Mouse (Mus musculus): Measurements from ENCODE around the gene Ankrd13a. TPM values are rescaled to one million over a fixed set of nuclear protein-coding genes. Genes with fewer than 3 reads are reported as not detected.
A peak's percentile ranks its signal among the peaks of the same experiment; 100 is the strongest.

Ankrd13a gene
- total and polyA plus RNA-seq, 3 experiments = 110 to 184 (median 180) TPM

DNA sequence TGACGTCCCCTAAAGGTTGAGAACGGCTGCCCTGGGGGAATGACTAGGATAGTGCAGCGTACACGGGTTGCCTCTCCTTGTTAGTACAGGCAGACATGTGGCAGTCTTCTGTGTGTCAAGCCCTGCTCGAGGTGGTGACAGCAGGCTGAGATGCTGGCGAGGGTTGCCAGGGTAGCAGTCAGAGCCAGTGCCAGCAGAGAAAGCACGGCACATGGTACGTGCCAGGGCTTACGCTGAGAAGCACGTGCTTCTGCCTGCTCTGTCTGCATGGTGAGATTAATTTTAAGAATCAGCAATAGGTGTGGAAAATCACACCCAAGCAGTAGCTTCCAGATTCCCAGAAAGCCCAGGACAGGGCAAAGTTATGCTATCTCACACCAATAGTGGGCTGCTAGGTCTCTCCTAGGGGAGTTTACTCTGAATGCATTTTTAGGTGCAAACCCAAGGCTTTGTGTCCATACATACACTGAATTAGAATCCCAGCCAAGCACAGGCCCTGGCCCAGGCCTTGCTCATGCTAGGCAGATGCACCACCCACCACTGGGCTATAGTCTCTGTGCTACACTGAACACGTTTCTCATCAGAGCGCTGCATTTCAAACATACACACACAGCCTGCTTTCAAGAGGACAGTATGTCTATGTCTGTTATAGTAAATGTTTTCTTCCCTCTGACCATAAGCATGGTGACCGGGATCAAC lies 31.3 kb upstream of the Ankrd13a start:
- H3K4me1 ChIP-seq (ENCODE audit: control insufficient read depth in 1 of 2, insufficient read depth in 2 of 2, low read length in 2 of 2) = no peaks in the 10 kb centered on the region
- peaks cover 0 to 18% of the 10 kb centered on the region in 2 experiments; a peak in 3 of 4 replicates for H3K36me3 ChIP-seq (ENCODE audit: control insufficient read depth in 1 of 2, insufficient read depth in 2 of 2, low read length in 2 of 2)
- H3K27me3 ChIP-seq (ENCODE audit: control insufficient read depth in 1 of 2, insufficient read depth in 2 of 2, low read length in 2 of 2) = no peaks in the 10 kb centered on the region
- no peak for DNase-seq (ENCODE audit: low read depth, low spot score)
- no peak overlapping the region for H3K27ac ChIP-seq (ENCODE audit: control insufficient read depth, low read depth, low read length)
- no peak overlapping the region for H3K4me3 ChIP-seq (ENCODE audit: control insufficient read depth in 1 of 2, insufficient read depth in 1 of 2, low read depth in 2 of 2, low read length in 2 of 2)
- H3K9ac ChIP-seq (ENCODE audit: control insufficient read depth, low read depth, low read length, poor library complexity, severe bottlenecking) = no peak overlapping the region
- TF ChIP-seq SMC3 (IDR thresholded peaks at IDR 0.05; ENCODE audit: low read depth, low read length) (no peak), ZMIZ1 (IDR thresholded peaks at IDR 0.05; ENCODE audit: low read depth, low read length) (no peak), USF2 (IDR thresholded peaks at IDR 0.05; ENCODE audit: borderline replicate concordance in 1 of 2, insufficient read depth in 1 of 2, low read depth in 1 of 2, low read length in 2 of 2) (no peak), NRF1 (IDR thresholded peaks at IDR 0.05; ENCODE audit: insufficient read depth, low read depth, low read length, poor library complexity, severe bottlenecking) (no peak), GATA1 (IDR thresholded peaks at IDR 0.05; ENCODE audit: low read depth, low read length) (no peak)
- no peaks in the 10 kb centered on the region for H3K79me2 ChIP-seq (ENCODE audit: control insufficient read depth, insufficient read depth, low read length, poor library complexity)
- no peaks in the 10 kb centered on the region for H3K9me3 ChIP-seq (replicated peaks; ENCODE audit: insufficient read depth, low read length)

DNA sequence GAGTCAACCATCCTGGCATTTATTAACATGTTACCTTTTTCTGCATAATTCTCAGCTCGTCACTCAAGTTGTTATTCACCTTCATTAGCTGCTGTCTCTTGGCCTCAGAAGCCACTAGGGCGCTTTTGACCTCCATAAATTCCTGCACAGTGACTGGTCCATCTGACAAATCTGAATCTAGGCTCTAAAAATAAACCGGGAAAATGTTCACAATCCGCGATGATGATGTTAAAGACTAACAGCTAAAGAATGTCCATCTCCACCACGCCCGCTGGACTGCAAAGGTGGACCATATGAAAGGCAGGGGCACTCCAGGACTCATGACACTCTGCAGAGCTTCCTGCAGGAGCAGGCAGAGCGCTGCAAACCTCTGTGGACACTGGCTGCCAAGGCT lies 30.8 kb upstream of the Ankrd13a start:
- no peaks in the 10 kb centered on the region for H3K79me2 ChIP-seq (ENCODE audit: control insufficient read depth, insufficient read depth, low read length, poor library complexity)
- H3K27me3 ChIP-seq (ENCODE audit: control insufficient read depth in 1 of 2, insufficient read depth in 2 of 2, low read length in 2 of 2) = no peaks in the 10 kb centered on the region
- H3K4me3 ChIP-seq (ENCODE audit: control insufficient read depth in 1 of 2, insufficient read depth in 1 of 2, low read depth in 2 of 2, low read length in 2 of 2) = no peak overlapping the region
- H3K27ac ChIP-seq (ENCODE audit: control insufficient read depth, low read depth, low read length) = no peak overlapping the region
- no peak overlapping the region for H3K9ac ChIP-seq (ENCODE audit: control insufficient read depth, low read depth, low read length, poor library complexity, severe bottlenecking)
- no peaks in the 10 kb centered on the region for H3K4me1 ChIP-seq (ENCODE audit: control insufficient read depth in 1 of 2, insufficient read depth in 2 of 2, low read length in 2 of 2)
- TF ChIP-seq POLR2AphosphoS5 (IDR thresholded peaks at IDR 0.05; ENCODE audit: borderline replicate concordance, low read depth, low read length) = no peak
- TF ChIP-seq RCOR1 (IDR thresholded peaks at IDR 0.05; ENCODE audit: low read depth, low read length) = no peak
- H3K9me3 ChIP-seq (replicated peaks; ENCODE audit: insufficient read depth, low read length) = no peaks in the 10 kb centered on the region
- H3K36me3 ChIP-seq (ENCODE audit: control insufficient read depth in 1 of 2, insufficient read depth in 2 of 2, low read length in 2 of 2) = peaks cover 0 to 18% of the 10 kb centered on the region in 2 experiments; a peak in 3 of 4 replicates
- DNase-seq (ENCODE audit: low read depth, low spot score) = no peak

- peak; percentile 78 for DNase-seq (ENCODE audit: low read depth, low spot score)
- no peaks in the 10 kb centered on the region for H3K27me3 ChIP-seq (ENCODE audit: control insufficient read depth in 1 of 2, insufficient read depth in 2 of 2, low read length in 2 of 2)
- H3K27ac ChIP-seq (ENCODE audit: control insufficient read depth, low read depth, low read length) = no peak overlapping the region
- H3K36me3 ChIP-seq (ENCODE audit: control insufficient read depth in 1 of 2, insufficient read depth in 2 of 2, low read length in 2 of 2) = peaks cover 0 to 15% of the 10 kb centered on the region in 2 experiments; a peak in 3 of 4 replicates
- H3K9me3 ChIP-seq (replicated peaks; ENCODE audit: insufficient read depth, low read length) = no peaks in the 10 kb centered on the region
- TF ChIP-seq POLR2AphosphoS2 (IDR thresholded peaks at IDR 0.05; ENCODE audit: low read length) (no peak), GABPA (IDR thresholded peaks at IDR 0.05; ENCODE audit: low read depth, low read length) (no peak), RCOR1 (IDR thresholded peaks at IDR 0.05; ENCODE audit: low read depth, low read length) (no peak), SIN3A (IDR thresholded peaks at IDR 0.05; ENCODE audit: low read length) (no peak), E2F4 (IDR thresholded peaks at IDR 0.05; ENCODE audit: borderline replicate concordance, low read depth, low read length) (no peak), GATA1 (IDR thresholded peaks at IDR 0.05; ENCODE audit: low read depth, low read length) (no peak), ZNF384 (IDR thresholded peaks at IDR 0.05; ENCODE audit: low read depth, low read length) (no peak), TAL1 (IDR thresholded peaks at IDR 0.05; ENCODE audit: low read length) (no peak), MEF2A (IDR thresholded peaks at IDR 0.05; ENCODE audit: extremely low read depth, insufficient replicate concordance, low read depth, low read length, poor library complexity, severe bottlenecking) (no peak)
- H3K4me3 ChIP-seq (ENCODE audit: control insufficient read depth in 1 of 2, insufficient read depth in 1 of 2, low read depth in 2 of 2, low read length in 2 of 2) = no peak overlapping the region
- H3K4me1 ChIP-seq (ENCODE audit: control insufficient read depth in 1 of 2, insufficient read depth in 2 of 2, low read length in 2 of 2) = no peaks in the 10 kb centered on the region
- H3K9ac ChIP-seq (ENCODE audit: control insufficient read depth, low read depth, low read length, poor library complexity, severe bottlenecking) = no peak overlapping the region
- H3K79me2 ChIP-seq (ENCODE audit: control insufficient read depth, insufficient read depth, low read length, poor library complexity) = no peaks in the 10 kb centered on the region
Measured at GRCm38 (mm10) chr5:114745581-114745980, 28.9 kb upstream of the Ankrd13a start.

Measured in MEL (cell line).